Mouse (Mus musculus) fibroblast of lung, adult 2 months (primary cell): ENCODE measurements around the gene Foxo3.
A peak's percentile ranks its signal among the peaks of the same experiment; 100 is the strongest.

Source experiments
- DNase-seq: peaks from one replicate; pipeline ENCODE4 v3.0.0-alpha.2; 2011; ENCODE audit warnings: low read depth

The Foxo3 gene

DNA sequence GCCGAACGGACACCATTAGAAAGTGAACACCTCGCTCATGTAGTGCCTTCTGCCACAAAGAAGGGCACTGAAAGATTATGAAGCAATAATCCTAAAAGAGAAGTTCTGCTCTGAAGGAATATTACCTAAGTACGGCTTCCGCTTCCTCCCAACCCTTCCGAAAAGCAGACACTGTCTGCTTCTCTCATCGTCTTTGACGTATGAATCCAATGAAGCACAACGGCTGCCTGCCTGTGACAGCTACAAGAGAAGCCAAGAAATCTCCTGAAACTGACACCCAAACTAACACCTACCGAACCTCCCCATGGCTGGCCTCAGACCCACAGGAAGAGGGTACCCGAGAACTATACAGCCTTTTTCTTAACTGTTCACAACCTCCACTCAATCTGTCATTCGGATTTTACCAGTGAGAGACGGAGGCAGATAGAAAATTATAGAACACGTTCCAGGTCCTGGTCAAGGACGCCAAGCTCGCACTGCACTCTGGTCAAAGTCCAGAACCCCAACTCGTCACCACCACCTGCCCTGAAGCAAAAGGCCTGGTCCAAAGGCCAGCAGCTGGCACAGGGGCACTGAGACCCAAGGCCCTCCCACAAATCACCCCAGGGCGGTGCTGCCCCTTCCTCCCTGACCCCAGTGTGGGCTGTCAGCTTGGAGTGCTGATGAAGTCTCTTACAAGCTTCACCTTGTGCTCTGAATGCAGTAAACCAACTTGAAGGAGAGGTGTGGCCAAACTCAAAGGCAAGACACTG, 51.2 kb downstream of the Foxo3 start:
- DNase-seq = no peak

DNA sequence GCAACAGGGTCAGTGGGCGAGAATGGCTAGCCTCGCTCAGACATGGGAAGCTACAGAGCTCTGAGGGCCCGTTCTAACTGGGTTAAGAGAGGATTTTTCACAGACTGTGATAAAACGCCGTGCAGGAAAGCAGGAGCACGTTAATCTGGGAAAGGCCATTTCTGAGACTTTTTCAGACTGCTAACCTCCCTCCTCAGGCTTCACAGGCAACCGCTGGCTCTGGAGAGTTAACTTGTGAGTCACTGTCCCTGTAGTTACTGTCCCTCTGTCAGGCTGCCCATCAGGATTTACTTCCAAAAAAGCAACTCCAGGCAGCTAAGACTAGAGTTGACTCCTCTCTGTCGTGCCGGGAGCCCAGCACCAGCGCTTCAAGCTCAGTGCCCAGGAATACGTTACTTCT, 54.6 kb downstream of the Foxo3 start:
- no peak for DNase-seq

GRCm38 (mm10) chr10:42221136-42221891, 55.2 kb downstream of the Foxo3 start:
- DNase-seq = no peak

DNA sequence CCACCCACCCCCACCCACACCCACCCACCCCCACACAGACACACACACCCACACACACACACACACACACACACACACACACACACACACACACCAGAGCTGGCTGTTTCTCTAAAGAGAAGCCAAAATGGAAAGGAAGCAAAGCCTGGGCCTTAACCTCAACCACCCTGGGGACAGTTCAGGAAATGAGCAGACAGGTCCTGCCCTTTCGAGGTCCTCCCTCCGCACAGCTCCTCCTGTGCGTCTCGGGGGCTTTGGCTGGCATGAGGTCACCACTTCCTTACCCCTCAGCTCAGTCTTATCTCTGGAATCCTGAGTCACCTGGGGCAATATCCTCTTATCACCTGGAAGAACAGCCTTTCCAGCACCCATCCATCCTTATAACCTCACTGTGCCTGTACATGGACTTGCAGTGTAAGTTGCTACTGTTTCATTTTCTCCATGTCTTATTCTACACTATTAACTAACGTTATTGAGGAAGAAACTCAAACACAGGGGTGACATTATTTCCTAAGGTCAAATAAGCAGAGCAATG, 56.1 kb downstream of the Foxo3 start:
- DNase-seq = no peak

DNA sequence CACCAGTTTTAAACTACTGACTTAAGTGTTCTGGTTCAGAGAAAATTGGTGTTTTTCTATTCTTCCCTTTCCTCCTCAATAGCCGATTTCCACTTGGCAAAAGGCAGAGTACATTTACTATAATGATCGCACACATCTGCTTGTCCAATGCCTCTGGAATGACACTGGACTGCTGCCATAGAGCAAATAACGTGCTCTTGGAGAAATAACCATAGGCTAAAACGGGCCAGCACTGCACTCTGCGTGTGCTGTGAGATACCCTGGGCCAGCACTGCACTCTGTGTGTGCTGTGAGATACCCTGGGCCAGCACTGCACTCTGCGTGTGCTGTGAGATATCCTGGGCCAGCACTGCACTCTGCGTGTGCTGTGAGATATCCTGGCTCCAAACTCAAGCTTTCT, 65.1 kb downstream of the Foxo3 start:
- DNase-seq = no peak

DNA sequence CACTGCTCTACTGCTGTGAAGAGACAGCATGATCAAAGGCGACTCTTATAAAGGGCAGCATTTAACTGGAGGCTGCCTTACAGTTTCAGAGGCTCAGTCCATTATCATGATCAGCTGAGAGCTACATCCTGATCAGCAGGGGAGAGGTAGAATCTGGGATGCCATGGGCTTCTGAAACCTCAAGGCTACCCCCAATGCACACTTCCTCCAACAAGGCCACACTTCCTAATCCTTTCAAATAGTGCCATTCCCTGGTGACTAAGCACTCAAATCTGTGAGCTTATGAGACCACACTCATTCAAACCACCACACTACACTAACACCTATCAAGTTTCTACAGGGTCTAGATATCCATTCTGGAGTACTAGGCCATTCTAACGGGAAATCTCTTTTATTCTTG, 65.9 kb downstream of the Foxo3 start:
- DNase-seq = no peak

- DNase-seq = no peak
Observed at GRCm38 (mm10) chr10:42209809-42210208, 66.7 kb downstream of the Foxo3 start.

DNA sequence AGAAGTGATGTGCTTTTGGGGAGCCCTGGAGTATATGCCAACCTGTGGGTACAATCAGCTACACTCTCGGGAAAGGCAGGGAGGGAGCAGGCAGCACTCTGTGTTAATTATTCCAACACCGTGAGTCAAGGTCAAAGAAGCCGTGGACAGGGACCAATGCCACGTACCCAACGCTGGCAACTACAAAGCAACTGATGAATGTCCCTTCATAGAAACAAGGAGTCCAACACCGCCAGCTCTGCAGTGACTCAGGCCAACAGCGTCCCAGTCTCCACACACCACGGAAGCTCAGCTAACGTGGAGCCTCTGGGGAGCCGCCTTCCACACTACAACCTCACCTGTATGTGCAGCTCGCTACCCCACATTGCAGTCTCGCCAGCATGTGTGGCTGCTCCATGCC, 68.9 kb downstream of the Foxo3 start:
- no peak for DNase-seq

DNA sequence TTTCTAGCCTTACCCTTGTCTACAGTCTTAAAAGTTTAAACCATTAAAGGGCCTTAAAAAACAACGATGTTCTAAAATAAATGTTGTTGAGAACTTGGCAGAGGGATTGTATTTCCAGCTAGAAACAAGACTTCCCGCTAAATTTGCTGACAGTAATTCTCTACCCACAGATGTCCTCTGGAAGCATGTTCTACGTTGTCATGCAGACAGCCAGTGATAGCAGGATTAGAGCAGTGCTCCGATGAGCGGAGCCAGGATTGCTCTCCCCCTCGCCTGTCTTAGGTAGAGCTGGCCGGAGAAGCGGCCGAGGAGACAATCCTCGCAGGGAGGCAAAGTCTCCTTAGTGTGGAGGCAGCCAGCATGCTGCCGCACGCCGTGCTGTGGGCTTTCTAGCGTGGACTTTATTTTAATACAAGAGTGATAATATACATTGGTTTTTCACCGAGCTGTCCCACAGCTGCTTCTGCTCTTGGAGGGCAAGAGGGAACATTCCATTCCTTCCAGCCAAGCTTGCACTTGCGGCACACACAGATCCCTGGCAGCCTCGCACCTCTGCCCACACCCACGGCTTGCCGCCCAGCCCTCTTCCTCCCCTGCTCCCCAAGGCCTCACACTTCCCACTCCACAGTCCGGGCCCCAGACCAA, 71.7 kb downstream of the Foxo3 start:
- peak; percentile 28 for DNase-seq

GRCm38 (mm10) chr10:42203321-42204155, 73.0 kb downstream of the Foxo3 start:
- DNase-seq = peak; percentile 93

- no peak for DNase-seq
Observed at GRCm38 (mm10) chr10:42202561-42202960, 74.0 kb downstream of the Foxo3 start.

DNA sequence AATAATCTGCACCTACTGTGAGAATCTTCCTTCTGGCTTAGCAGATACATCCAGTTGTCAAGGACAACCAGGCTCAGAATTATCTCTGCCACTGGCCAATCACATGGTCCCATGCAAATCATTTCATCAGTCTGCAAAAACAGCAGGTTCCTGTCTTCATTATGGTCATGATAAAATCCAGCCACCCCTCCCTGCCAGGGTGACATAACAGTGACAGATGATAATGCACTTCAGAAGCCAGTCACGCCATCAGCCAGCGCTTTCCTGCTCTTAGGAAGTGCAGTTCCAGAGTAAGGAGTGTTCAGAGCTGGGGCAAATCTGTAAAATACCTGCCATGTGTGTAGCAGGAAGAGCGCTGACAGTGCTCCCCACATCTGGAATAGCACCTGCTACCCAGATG, 77.1 kb downstream of the Foxo3 start:
- no peak for DNase-seq

GRCm38 (mm10) chr10:42198682-42199081, 77.9 kb downstream of the Foxo3 start:
- DNase-seq = no peak

DNA sequence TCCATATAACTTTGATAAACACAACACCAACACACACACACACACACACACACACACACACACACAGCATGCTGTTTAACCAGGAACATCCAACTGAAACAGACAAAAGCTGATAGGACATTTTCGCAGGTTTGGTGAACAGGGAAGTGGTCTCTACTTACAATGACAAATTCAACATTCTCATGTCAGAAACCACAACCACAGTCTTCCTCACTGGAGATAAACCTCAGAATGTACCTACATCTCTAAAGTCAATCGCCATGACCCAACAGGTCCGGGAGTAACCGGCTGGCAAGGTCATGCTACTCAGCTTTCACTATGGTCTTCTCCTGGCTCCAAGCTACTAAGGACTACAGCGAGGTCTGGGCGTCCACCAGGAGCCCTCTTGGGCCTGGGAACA, 81.8 kb downstream of the Foxo3 start:
- DNase-seq = no peak

DNA sequence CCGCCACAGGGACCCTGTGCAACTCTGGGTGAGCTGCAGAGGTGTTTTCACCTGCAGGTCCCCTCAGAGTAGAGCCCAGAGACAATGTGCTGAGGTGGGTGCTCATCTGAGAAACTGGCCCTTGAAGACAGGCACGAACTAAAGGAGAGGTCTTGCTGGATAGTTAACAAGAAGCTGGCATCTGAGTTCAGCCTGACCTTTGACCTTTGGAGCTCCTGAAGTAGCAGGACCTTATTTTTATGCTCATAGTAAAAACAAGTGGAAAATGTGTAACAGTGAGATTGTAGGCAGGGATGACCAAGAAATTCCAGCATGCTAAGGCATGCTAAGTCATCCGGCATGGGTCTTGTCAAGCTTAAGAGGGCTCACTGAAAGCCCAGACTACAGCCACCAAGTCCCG, 82.6 kb downstream of the Foxo3 start:
- DNase-seq = no peak

- DNase-seq = no peak
Observed at GRCm38 (mm10) chr10:42192951-42193350, 83.6 kb downstream of the Foxo3 start.

GRCm38 (mm10) chr10:42189674-42190434, 86.7 kb downstream of the Foxo3 start:
- DNase-seq = no peak

GRCm38 (mm10) chr10:42189037-42189436, 87.5 kb downstream of the Foxo3 start:
- DNase-seq = no peak

DNA sequence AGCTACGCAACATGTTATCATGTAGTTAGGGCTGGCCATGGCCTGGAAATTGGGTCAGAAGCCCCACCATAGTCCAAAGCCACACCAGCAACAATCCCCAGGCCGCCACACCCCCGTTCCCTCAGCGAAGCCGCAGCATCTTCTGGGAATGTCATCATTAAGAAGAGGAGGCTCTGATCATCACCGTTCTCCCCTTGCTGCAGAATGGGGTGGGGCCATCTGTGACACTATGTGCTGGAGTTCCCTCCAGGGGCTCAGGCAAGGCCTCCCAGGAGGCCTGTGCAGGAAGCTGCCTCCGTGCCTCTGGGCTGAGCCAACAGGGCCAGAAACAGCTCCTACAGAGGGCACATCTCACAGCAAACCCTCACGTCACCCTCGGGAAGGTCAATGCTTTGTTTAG, 88.5 kb downstream of the Foxo3 start:
- DNase-seq = no peak

DNA sequence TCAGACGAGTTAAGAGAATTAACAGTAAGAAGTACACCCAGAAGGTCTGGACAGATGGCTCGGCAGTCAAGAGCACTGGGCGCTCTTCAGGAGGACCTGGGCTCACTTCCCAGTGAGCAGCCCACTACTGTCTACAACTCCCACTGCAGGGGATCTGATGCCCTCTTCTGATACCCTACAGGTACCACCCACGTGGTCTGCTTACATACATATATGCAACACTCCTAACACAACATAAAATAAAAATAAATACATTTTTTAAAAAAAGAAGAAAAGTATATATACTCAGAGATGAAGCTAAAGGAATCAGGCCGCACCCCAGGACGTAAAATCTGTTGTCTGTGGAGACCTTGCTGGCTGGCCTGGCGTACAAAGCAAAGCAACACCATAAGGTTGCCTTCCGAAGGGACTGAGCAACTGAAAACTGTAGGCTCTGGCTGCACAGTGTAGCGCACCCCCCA, 89.6 kb downstream of the Foxo3 start:
- no peak for DNase-seq

DNA sequence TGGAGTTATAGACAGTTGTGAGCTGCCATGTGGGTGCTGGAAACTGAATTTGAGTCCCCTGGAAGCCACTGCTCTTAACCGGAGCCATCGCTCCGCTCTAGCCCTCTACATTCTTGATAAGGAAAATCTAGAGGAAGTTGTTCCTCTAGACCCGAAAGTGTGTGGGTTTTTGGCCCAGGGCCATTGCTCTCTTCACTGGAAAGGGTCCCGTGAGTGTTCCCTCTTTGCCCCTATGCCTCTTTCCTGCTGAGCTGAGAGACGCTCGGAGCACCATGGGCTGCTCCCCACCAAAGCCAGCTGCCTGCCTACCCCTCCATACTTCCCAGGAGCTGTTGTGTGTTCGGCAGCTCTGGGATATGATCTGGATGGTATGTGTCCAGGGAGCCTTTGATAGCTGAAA, 96.2 kb downstream of the Foxo3 start:
- no peak for DNase-seq
